Mouse (Mus musculus) splenic B cell, adult 2 months (primary cell): ENCODE results near the gene Golga4.

Experiments
- DNase-seq: peaks from one replicate; pipeline ENCODE4 v3.0.0-alpha.2; 2011; ENCODE audit warnings: low read depth, low spot score
- H3K27me3 ChIP-seq: 2 replicates; pipeline ENCODE4 v1.6.1; 2012; ENCODE audit warnings: mild to moderate bottlenecking, low read length, moderate library complexity, mixed read lengths; ENCODE audit not compliant: control insufficient read depth, poor library complexity, insufficient read depth, severe bottlenecking
- H3K36me3 ChIP-seq: 2 replicates; pipeline ENCODE4 v1.6.1; 2012; ENCODE audit warnings: mild to moderate bottlenecking, low read length, moderate library complexity, mixed read lengths; ENCODE audit not compliant: control insufficient read depth, poor library complexity, insufficient read depth, severe bottlenecking

The Golga4 gene

GRCm38 (mm10) chr9:118482210-118482609 is 23.9 kb upstream of the Golga4 start:
- Histone ChIP-seq H3K27me3 (no peaks in the 10 kb centered on the region), H3K36me3 (no peaks in the 10 kb centered on the region)
- no peak for DNase-seq

GRCm38 (mm10) chr9:118486361-118487095 is 19.5 kb upstream of the Golga4 start:
- no peak for DNase-seq
- Histone ChIP-seq H3K27me3 (no peaks in the 10 kb centered on the region), H3K36me3 (no peaks in the 10 kb centered on the region)

GRCm38 (mm10) chr9:118487096-118487395 is 19.0 kb upstream of the Golga4 start:
- DNase-seq: no peak
- no peaks in the 10 kb centered on the region for H3K36me3 ChIP-seq
- no peaks in the 10 kb centered on the region for H3K27me3 ChIP-seq

GRCm38 (mm10) chr9:118487636-118488035 is 18.4 kb upstream of the Golga4 start:
- DNase-seq: peak; percentile 20

GRCm38 (mm10) chr9:118488138-118488895 is 17.8 kb upstream of the Golga4 start:
- peak; percentile 57 for DNase-seq
- Histone ChIP-seq H3K36me3 (no peaks in the 10 kb centered on the region), H3K27me3 (no peaks in the 10 kb centered on the region)

More at GRCm38 (mm10) chr9:118487636-118488035, 18.4 kb upstream of the Golga4 start:
- Histone ChIP-seq H3K36me3 (no peaks in the 10 kb centered on the region), H3K27me3 (no peaks in the 10 kb centered on the region)

- Histone ChIP-seq H3K27me3 (no peaks in the 10 kb centered on the region), H3K36me3 (no peaks in the 10 kb centered on the region)
- DNase-seq: no peak
Measured at GRCm38 (mm10) chr9:118488896-118489578, 17.0 kb upstream of the Golga4 start.

- peak; percentile 72 for DNase-seq
- no peaks in the 10 kb centered on the region for H3K27me3 ChIP-seq
- H3K36me3 ChIP-seq: no peaks in the 10 kb centered on the region
Measured at GRCm38 (mm10) chr9:118489579-118490019, 16.5 kb upstream of the Golga4 start.

- H3K36me3 ChIP-seq: no peaks in the 10 kb centered on the region
Measured at GRCm38 (mm10) chr9:118491195-118491594, 14.9 kb upstream of the Golga4 start.

GRCm38 (mm10) chr9:118492932-118493698 is 13.0 kb upstream of the Golga4 start:
- H3K36me3 ChIP-seq: no peaks in the 10 kb centered on the region
- DNase-seq: no peak
- H3K27me3 ChIP-seq: no peaks in the 10 kb centered on the region

More at GRCm38 (mm10) chr9:118491195-118491594, 14.9 kb upstream of the Golga4 start:
- no peaks in the 10 kb centered on the region for H3K27me3 ChIP-seq
- no peak for DNase-seq

GRCm38 (mm10) chr9:118494106-118494505 is 12.0 kb upstream of the Golga4 start:
- Histone ChIP-seq H3K27me3 (no peaks in the 10 kb centered on the region), H3K36me3 (no peaks in the 10 kb centered on the region)
- no peak for DNase-seq

GRCm38 (mm10) chr9:118495933-118496332 is 10.1 kb upstream of the Golga4 start:
- no peak for DNase-seq

GRCm38 (mm10) chr9:118496952-118497351 is 9.1 kb upstream of the Golga4 start:
- DNase-seq: no peak
- no peaks in the 10 kb centered on the region for H3K36me3 ChIP-seq
- no peaks in the 10 kb centered on the region for H3K27me3 ChIP-seq

More at GRCm38 (mm10) chr9:118495933-118496332, 10.1 kb upstream of the Golga4 start:
- no peaks in the 10 kb centered on the region for H3K36me3 ChIP-seq
- no peaks in the 10 kb centered on the region for H3K27me3 ChIP-seq

GRCm38 (mm10) chr9:118498061-118498460 is 8.0 kb upstream of the Golga4 start:
- H3K36me3 ChIP-seq: no peaks in the 10 kb centered on the region
- DNase-seq: no peak
- H3K27me3 ChIP-seq: no peaks in the 10 kb centered on the region

GRCm38 (mm10) chr9:118500963-118501362 is 5.1 kb upstream of the Golga4 start:
- DNase-seq: no peak
- H3K27me3 ChIP-seq: no peaks in the 10 kb centered on the region
- H3K36me3 ChIP-seq: no peaks in the 10 kb centered on the region
